Mouse (Mus musculus) cortical plate, adult 2 months (tissue): Measurements from ENCODE around the gene Toe1. TPM values are rescaled to one million over a fixed set of nuclear protein-coding genes. Genes with fewer than 3 reads are reported as not detected.
A peak's percentile ranks its signal among the peaks of the same experiment; 100 is the strongest.

Experiments used
- H3K27ac ChIP-seq: fragments of 200-500 bp; 2 replicates; pipeline ENCODE4 v1.5.1; 2012; ENCODE audit warnings: low read length, control low read depth, inconsistent platforms; ENCODE audit not compliant: insufficient read depth
- H3K4me1 ChIP-seq: fragments of 200-500 bp; 2 replicates; pipeline ENCODE4 v1.6.1; 2011; ENCODE audit warnings: low read length; ENCODE audit not compliant: control insufficient read depth, insufficient read depth
- H3K4me3 ChIP-seq: fragments of 200-500 bp; 2 replicates; pipeline ENCODE4 v1.5.1; 2011; ENCODE audit warnings: mild to moderate bottlenecking, low read length, control low read depth; ENCODE audit not compliant: insufficient read depth
- CTCF ChIP-seq: fragments of 200-500 bp; IDR thresholded peaks from 2 replicates; pipeline ENCODE4 v1.5.1; 2011; ENCODE audit warnings: mild to moderate bottlenecking, control low read depth, low read length; ENCODE audit not compliant: insufficient read depth; ENCODE audit errors: extremely low read depth
- POLR2A ChIP-seq: fragments of 200-500 bp; IDR thresholded peaks from 2 replicates; pipeline ENCODE4 v1.6.1; 2011; ENCODE audit warnings: mild to moderate bottlenecking, low read length, control low read depth; ENCODE audit not compliant: insufficient read depth; ENCODE audit errors: extremely low read depth
- polyA plus RNA-seq: library from polyadenylated mRNA; depleted of rRNA; stranded (reverse); fragments of >200 nt; gene quantifications from 2 replicates; pipeline ENCODE4 v1.2.3, GENCODE M21; 2012

Toe1 gene
- polyA plus RNA-seq, 1 experiment = 22.2 TPM

DNA sequence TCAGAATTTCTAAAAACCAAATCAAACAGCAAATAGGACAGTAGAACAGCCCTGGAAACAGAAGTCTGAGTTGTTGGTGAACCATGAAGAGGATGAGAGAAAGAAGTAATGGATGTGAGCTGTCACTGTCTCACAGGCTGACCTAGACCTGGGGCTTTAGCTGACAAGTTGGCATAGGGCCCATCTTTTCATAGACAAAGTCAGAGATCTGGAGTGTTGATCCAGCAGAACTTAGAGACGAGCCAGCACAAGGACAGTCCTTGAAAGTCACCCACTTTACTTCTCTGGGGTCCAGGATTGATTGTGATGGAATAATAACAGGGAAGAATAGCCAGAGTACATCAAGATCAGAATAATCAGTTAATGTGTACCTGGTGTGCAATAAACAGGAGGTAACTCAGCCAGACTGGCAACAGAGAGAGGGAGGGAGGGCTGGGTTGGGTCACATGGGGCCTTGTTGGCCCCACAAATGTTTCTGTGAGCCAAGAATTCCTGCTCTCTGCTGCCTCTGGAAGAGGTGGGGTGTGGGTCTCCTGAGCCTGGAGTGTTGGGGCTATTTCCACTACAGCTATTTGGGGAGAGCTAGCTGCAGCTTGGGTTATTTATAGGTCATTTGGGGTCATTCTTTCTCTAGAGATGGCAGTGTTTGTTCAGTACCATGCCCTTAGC lies 10.9 kb downstream of the Toe1 start:
- TF ChIP-seq CTCF = no peak
- TF ChIP-seq POLR2A = no peak
- Histone ChIP-seq H3K4me1 (no peaks in the 10 kb centered on the region), H3K27ac (no peak overlapping the region), H3K4me3 (no peak overlapping the region)

DNA sequence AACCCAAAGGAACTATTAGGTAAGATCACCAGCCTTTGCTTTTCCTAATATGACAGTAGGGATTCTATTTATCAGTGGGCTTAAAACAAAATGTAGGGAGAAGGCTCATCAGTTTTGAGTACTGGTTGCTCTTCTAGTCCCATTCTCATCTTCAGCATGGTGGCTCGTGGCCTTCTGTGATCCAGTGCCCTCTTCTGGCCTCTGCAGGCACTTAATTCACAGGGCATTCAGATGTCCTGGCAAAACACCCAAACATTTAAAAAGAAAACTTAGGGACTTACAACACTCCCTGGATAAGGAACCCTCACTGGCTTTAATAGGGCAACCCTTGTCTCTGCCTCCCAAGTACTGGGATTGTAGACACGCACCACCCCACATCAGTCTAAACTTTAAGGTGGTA lies 13.2 kb downstream of the Toe1 start:
- TF ChIP-seq POLR2A (no peak), CTCF (0 out of 2 replicates have a peak, but pooled peaks have one; percentile 3)
- H3K4me1 ChIP-seq = no peaks in the 10 kb centered on the region
- H3K27ac ChIP-seq = no peak overlapping the region
- no peak overlapping the region for H3K4me3 ChIP-seq

DNA sequence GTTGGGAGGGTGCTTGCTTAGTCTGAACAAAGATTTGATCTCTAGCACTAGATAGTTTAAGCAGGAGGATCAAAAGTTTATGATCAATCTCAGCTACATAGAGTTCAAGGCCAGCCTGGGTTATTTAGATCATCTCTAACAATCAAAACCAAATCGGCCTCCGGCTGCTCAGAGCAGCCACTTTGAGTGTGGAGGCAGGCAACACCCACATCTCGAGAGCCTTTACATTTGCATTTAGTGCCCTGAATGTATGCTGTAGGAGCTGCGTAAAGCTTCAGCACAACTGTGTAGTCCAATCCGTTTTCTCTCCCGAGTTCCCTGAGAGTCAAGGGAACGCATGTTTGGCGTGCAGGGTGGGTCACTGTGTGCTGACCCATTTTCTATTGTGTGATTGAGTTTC lies 15.0 kb downstream of the Toe1 start:
- Histone ChIP-seq H3K27ac (no peak overlapping the region), H3K4me3 (no peak overlapping the region), H3K4me1 (no peaks in the 10 kb centered on the region; the same call in 1 of the 2 replicates)
- TF ChIP-seq POLR2A (no peak), CTCF (no peak)

- Histone ChIP-seq H3K4me3 (no peak overlapping the region), H3K27ac (no peak overlapping the region)
Measured at GRCm38 (mm10) chr4:116788956-116789355, 18.5 kb downstream of the Toe1 start.

GRCm38 (mm10) chr4:116787985-116788760 lies 19.3 kb downstream of the Toe1 start:
- H3K4me1 ChIP-seq = no peaks in the 10 kb centered on the region; the same call in 1 of the 2 replicates
- H3K4me3 ChIP-seq = no peak overlapping the region
- no peak for TF ChIP-seq POLR2A
- peak; percentile 30; the same call in 1 of the 2 replicates for TF ChIP-seq CTCF
- H3K27ac ChIP-seq = no peak overlapping the region

More at GRCm38 (mm10) chr4:116788956-116789355, 18.5 kb downstream of the Toe1 start:
- TF ChIP-seq CTCF (peak; percentile 84), POLR2A (no peak)
- no peaks in the 10 kb centered on the region; the same call in 1 of the 2 replicates for H3K4me1 ChIP-seq

DNA sequence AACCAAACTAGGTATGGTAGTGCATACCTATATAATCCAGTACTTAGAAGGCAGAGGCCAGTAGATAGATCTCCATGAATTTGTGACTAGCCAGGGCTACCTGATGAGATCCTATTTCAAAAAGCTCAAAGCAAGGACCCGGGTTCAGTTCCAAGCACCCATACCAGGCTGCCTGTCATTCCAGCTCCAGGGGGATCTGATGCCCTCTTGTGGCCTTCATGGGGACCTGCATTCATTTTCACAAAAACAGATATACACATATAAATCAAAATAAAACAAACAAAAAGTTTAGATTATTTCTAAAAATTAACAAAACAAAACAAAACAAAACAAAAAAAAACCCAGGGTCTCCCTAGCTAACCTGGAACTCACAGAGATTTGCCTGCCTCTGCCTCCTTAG lies 20.9 kb downstream of the Toe1 start:
- H3K4me1 ChIP-seq = no peaks in the 10 kb centered on the region; the same call in 1 of the 2 replicates
- TF ChIP-seq POLR2A = no peak
- TF ChIP-seq CTCF = no peak
- no peak overlapping the region for H3K27ac ChIP-seq
- no peak overlapping the region for H3K4me3 ChIP-seq

- Histone ChIP-seq H3K4me1 (no peaks in the 10 kb centered on the region), H3K4me3 (no peak overlapping the region), H3K27ac (no peak overlapping the region)
- TF ChIP-seq POLR2A = no peak
- no peak for TF ChIP-seq CTCF
Measured at GRCm38 (mm10) chr4:116782171-116782570, 25.3 kb downstream of the Toe1 start.

- Histone ChIP-seq H3K4me3 (no peak overlapping the region), H3K27ac (no peak overlapping the region), H3K4me1 (no peaks in the 10 kb centered on the region)
- TF ChIP-seq CTCF = no peak
Measured at GRCm38 (mm10) chr4:116781366-116781765, 26.1 kb downstream of the Toe1 start.

DNA sequence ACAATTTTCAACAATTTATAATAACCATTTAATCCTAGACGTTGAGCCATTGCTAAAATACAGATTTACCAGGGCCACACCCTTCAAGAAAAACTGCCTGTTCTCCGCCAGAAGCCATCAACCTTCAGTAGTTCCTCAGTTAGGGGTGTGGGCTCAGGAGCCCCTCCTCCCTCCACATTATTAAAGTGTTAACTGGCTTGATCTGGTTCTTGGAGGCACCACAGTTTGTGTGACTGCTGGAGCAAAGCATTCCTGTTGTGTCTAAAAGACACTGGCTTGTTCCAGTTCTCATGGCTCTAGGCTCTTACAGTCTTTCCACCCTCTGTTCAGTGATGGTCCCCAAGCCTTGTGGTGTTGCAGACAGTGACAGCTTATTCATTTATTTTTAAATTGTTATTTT lies 26.9 kb downstream of the Toe1 start:
- H3K4me3 ChIP-seq = no peak overlapping the region
- TF ChIP-seq CTCF (no peak), POLR2A (no peak)
- no peaks in the 10 kb centered on the region for H3K4me1 ChIP-seq
- H3K27ac ChIP-seq = no peak overlapping the region

GRCm38 (mm10) chr4:116777079-116777478 lies 30.4 kb downstream of the Toe1 start:
- H3K4me1 ChIP-seq = no peaks in the 10 kb centered on the region; the same call in 1 of the 2 replicates
- no peak overlapping the region for H3K27ac ChIP-seq
- TF ChIP-seq CTCF (no peak), POLR2A (no peak)
- H3K4me3 ChIP-seq = no peak overlapping the region
